Mouse (Mus musculus) C2C12 (cell line): ENCODE results near the gene Arfgef3. TPM values are rescaled to one million over a fixed set of nuclear protein-coding genes. Genes with fewer than 3 reads are reported as not detected.

Source experiments
- H3K27me3 ChIP-seq: one replicate; pipeline ENCODE4 v1.6.1; 2011; ENCODE audit not compliant: control insufficient read depth, insufficient read depth, insufficient read length
- H3K36me3 ChIP-seq: one replicate; pipeline ENCODE4 v1.6.1; 2011; ENCODE audit not compliant: control insufficient read depth, insufficient read depth
- H3K4me3 ChIP-seq: one replicate; pipeline ENCODE4 v1.5.1; 2011; ENCODE audit warnings: mild to moderate bottlenecking, control low read depth; ENCODE audit not compliant: poor library complexity, insufficient read depth, severe bottlenecking
- H3K79me2 ChIP-seq: one replicate; pipeline ENCODE4 v1.6.1; 2011; ENCODE audit not compliant: control insufficient read depth, insufficient read depth
- H3K79me3 ChIP-seq: one replicate; pipeline ENCODE4 v1.6.1; 2011; ENCODE audit warnings: low read depth, control low read depth
- H3ac ChIP-seq: one replicate; pipeline ENCODE3; 2011; ENCODE audit warnings: low read depth; ENCODE audit not compliant: control insufficient read depth, insufficient read length
- CEBPB ChIP-seq: IDR thresholded peaks from one replicate; pipeline ENCODE4 v1.6.1; 2011; ENCODE audit warnings: low read depth, mild to moderate bottlenecking, control low read depth, moderate library complexity
- CTCF ChIP-seq: IDR thresholded peaks from one replicate; pipeline ENCODE4 v1.5.1; 2011; ENCODE audit not compliant: control insufficient read depth, insufficient read depth, insufficient read length
- FOSL1 ChIP-seq: IDR thresholded peaks from one replicate; pipeline ENCODE4 v1.8.0; 2011; ENCODE audit warnings: mild to moderate bottlenecking, low read length; ENCODE audit not compliant: poor library complexity, insufficient read depth, severe bottlenecking
- MAX ChIP-seq: IDR thresholded peaks from one replicate; pipeline ENCODE4 v1.6.1; 2011; ENCODE audit warnings: mild to moderate bottlenecking, control low read depth
- MYOD1 ChIP-seq: IDR thresholded peaks from one replicate; pipeline ENCODE4 v1.6.1; 2011; ENCODE audit warnings: low read depth; ENCODE audit not compliant: control insufficient read depth, insufficient read length
- MYOG ChIP-seq: IDR thresholded peaks from one replicate; pipeline ENCODE4 v1.6.1; 2011; ENCODE audit not compliant: control insufficient read depth, insufficient read length; ENCODE audit errors: extremely low read depth
- USF1 ChIP-seq: IDR thresholded peaks from one replicate; pipeline ENCODE4 v1.6.1; 2011; ENCODE audit warnings: low read depth, mild to moderate bottlenecking, control low read depth, moderate library complexity
- polyA plus RNA-seq: library from polyadenylated mRNA; unstranded; fragments of >200 nt; fragmentation: generic; extraction: Trizol; gene quantifications from one replicate; pipeline ENCODE4 v1.2.1, GENCODE M21; 2012; ENCODE audit warnings: missing spikeins

Arfgef3 gene
- polyA plus RNA-seq, 1 experiment: not detected

DNA sequence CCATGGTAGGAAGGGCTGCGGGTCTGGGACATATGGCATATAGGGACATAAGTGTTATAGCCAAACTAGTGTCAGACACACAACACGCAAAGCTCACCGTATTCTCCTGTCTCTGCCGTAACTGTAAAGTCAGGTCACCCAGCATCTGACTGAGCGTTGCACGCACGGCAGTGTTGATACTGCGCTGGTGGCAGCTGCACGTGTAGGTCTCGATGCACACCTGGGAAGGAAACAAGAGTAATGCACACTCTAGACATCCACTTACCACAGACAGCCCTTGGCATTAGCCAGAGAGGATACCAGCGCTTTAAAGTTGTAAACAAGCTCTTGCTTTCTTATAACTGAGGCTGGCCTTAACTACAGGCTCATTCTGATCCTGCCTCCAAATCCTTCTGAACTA lies 79.0 kb downstream of the Arfgef3 start:
- Histone ChIP-seq H3K79me3 (no peaks in the 10 kb centered on the region), H3K27me3 (peaks cover 3% of the 10 kb centered on the region), H3K36me3 (no peaks in the 10 kb centered on the region), H3ac (no peak overlapping the region), H3K79me2 (no peaks in the 10 kb centered on the region), H3K4me3 (no peak overlapping the region)
- TF ChIP-seq MAX (no peak), MYOG (no peak), CEBPB (no peak), MYOD1 (no peak), USF1 (no peak), FOSL1 (no peak), CTCF (no peak)

DNA sequence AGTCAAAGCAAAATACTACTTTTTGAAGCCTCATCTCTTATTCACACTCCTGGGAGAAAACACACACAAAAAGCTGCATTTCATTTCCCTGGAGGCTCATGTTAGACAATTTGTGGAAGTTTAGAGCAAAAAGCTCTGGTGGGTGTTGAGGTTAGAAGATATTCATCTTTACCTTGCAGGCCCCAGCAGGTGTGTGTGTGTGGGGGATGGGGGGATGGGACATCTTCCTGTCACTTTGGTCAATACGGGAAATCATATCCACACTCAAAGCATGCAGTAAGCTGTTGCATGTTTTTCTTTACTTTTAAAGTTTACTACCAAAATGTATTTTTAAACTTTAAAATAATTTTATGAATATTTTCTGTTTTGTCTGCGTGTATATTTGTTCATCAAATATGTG lies 79.7 kb downstream of the Arfgef3 start:
- Histone ChIP-seq H3K4me3 (no peak overlapping the region), H3ac (no peak overlapping the region)

DNA sequence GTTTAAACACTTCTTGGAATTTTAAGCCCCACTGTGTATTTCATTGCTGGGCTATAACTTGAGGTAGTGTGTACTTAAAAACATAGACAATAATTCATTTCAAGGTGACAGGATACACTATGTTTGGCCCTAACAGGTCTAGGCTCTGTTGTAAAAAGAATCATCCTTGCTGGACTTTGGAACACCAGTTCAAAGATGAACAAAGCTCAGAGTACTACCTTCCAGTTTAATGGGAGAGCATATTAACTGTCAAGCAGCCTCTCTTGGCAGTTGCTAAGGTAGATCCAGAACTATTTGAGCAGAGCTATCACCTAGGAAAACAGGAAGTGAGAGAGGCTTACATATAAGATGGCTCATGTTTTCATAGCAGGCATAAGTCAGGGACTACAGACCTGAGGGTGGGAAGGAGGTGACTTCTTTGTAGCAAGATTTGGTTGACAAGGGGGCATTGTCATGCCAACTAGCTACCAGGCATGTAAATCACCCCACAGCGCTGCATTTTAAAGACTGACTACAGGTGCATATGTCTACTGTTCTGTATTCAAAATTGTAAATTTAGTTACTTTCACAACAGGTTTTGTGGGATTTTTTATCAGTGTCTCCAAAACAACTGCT lies 82.0 kb downstream of the Arfgef3 start:
- no peaks in the 10 kb centered on the region for H3K79me3 ChIP-seq
- no peaks in the 10 kb centered on the region for H3K36me3 ChIP-seq
- no peak overlapping the region for H3ac ChIP-seq
- no peak overlapping the region for H3K4me3 ChIP-seq
- no peak for TF ChIP-seq MYOD1
- TF ChIP-seq CTCF: no peak
- TF ChIP-seq CEBPB: no peak
- no peak for TF ChIP-seq MYOG
- TF ChIP-seq FOSL1: no peak
- no peak for TF ChIP-seq USF1
- TF ChIP-seq MAX: no peak
- peaks cover 3% of the 10 kb centered on the region for H3K27me3 ChIP-seq
- H3K79me2 ChIP-seq: no peaks in the 10 kb centered on the region

More for the DNA sequence above, 79.7 kb downstream of the Arfgef3 start:
- H3K36me3 ChIP-seq: no peaks in the 10 kb centered on the region
- H3K79me2 ChIP-seq: no peaks in the 10 kb centered on the region
- H3K27me3 ChIP-seq: peaks cover 3% of the 10 kb centered on the region
- no peaks in the 10 kb centered on the region for H3K79me3 ChIP-seq
- no peak for TF ChIP-seq MAX
- TF ChIP-seq CTCF: no peak
- no peak for TF ChIP-seq CEBPB
- TF ChIP-seq USF1: no peak
- no peak for TF ChIP-seq MYOD1

DNA sequence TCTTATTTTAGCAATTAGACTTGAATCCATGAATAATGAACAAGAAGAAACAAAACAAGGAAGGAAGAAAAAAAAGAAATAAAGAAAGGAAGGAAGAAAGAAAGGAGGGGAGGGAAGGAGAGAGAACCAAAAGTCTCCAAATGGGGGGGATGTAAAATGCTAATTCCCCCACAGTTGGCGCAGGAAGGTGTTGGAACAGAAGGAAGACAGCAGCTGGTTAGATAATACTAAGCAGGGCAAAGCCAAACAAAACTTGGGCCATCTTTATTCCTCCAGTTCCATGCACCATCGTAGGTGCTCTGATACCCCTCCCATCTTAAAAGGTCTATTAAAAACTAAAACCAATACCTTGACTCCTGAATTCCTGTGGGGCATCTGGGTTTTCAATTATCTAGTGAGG lies 82.8 kb downstream of the Arfgef3 start:
- H3K79me2 ChIP-seq: no peaks in the 10 kb centered on the region
- TF ChIP-seq MYOD1 (no peak), MYOG (no peak)
- H3K4me3 ChIP-seq: no peak overlapping the region
- H3ac ChIP-seq: no peak overlapping the region
- H3K79me3 ChIP-seq: no peaks in the 10 kb centered on the region
- H3K36me3 ChIP-seq: no peaks in the 10 kb centered on the region
- H3K27me3 ChIP-seq: peaks cover 3% of the 10 kb centered on the region

DNA sequence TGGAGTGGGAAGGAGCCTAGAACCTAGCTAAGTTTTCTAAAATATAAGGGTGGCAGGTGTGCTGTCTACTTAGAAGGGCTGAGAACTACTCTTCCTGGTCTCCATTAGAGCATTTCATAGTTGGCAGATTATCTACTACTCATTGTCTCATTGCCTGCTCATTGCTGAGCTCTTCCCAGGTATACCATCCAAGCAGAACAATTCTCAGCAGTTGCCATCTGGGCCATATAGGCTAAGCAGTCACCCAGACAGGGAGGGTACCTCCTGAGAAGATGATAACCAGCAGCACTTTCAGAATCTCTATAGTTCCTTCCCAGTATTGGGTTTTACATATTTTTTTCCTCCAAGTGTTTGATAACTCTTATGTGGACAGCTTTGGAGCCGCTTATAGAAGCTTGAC lies 86.2 kb downstream of the Arfgef3 start:
- no peaks in the 10 kb centered on the region for H3K27me3 ChIP-seq
- H3K36me3 ChIP-seq: no peaks in the 10 kb centered on the region
- TF ChIP-seq MAX: no peak
- no peak for TF ChIP-seq CTCF
- no peak for TF ChIP-seq FOSL1
- TF ChIP-seq MYOG: no peak
- no peak for TF ChIP-seq CEBPB
- no peak for TF ChIP-seq USF1
- no peak for TF ChIP-seq MYOD1
- no peaks in the 10 kb centered on the region for H3K79me2 ChIP-seq
- no peaks in the 10 kb centered on the region for H3K79me3 ChIP-seq
- no peak overlapping the region for H3K4me3 ChIP-seq
- no peak overlapping the region for H3ac ChIP-seq

DNA sequence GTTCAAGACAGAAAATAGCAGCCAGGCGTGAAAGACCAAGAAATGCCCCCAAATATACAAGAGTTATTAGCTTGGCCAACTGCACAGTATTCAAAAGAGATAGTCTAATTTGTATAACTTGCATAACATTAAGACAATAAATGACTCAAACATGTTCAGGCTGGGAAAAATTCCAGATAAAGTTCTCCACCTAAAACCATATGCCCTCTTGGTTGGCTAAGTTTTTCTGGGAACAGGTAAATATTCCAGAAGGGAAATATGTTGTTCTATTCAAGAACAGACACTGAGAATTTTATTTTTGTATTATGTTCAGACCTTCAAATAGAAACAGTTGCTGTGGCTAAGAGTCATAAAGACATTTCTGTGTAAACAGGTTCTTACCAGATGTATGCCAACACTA lies 96.7 kb downstream of the Arfgef3 start:
- no peak overlapping the region for H3ac ChIP-seq
- peaks cover 14% of the 10 kb centered on the region for H3K27me3 ChIP-seq
- no peaks in the 10 kb centered on the region for H3K36me3 ChIP-seq
- H3K4me3 ChIP-seq: no peak overlapping the region
- TF ChIP-seq CEBPB: no peak
- TF ChIP-seq FOSL1: no peak
- TF ChIP-seq MAX: no peak
- H3K79me2 ChIP-seq: no peaks in the 10 kb centered on the region
- H3K79me3 ChIP-seq: no peaks in the 10 kb centered on the region
